Mouse (Mus musculus) bone marrow, adult 2 months (tissue): ENCODE measurements around the gene Ttc16.

Experiments used
- CTCF ChIP-seq: fragments of 200-500 bp; IDR thresholded peaks from 2 replicates; pipeline ENCODE4 v1.5.1; 2011; ENCODE audit warnings: low read length, control low read depth; ENCODE audit not compliant: control insufficient read depth, insufficient read depth
- POLR2A ChIP-seq: fragments of 200-500 bp; IDR thresholded peaks from 2 replicates; pipeline ENCODE4 v1.6.1; 2011; ENCODE audit warnings: low read depth, mild to moderate bottlenecking, control low read depth, low read length, borderline replicate concordance; ENCODE audit not compliant: control insufficient read depth

DNA sequence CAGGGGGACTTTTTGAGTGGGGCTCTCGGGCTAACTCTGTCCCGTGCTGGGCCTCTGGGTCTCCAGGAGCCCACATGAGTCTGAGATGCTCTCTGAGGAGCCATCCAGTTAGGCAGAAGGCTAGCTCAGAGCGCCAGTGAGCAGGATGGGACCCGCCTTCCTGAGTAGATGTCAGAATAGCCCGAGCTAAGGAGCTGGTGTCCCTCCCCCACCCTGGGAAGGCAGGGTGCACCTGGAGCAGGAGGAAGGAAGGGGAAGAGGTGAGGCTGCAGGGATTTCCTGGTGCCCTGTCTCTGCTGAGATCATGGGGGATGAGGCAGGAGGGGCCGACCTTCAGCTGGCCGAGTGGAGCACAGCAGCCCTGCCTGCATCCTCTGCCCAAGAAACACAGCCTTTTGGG, 47.0 kb downstream of the Ttc16 start:
- no peak for TF ChIP-seq POLR2A
- TF ChIP-seq CTCF = no peak
